Mouse (Mus musculus): Measurements from ENCODE around the gene Trak1. TPM values are rescaled to one million over a fixed set of nuclear protein-coding genes. Genes with fewer than 3 reads are reported as not detected.

Trak1 gene
- polyA plus RNA-seq, 1 experiment from 2014 or later, result 40.3 TPM

- WGBS, result 67% methylated on average over 17 of the region's 17 CpGs
- no peak overlapping the region for H3K4me3 ChIP-seq (ENCODE audit: low read depth, low read length)
- no peaks in the 10 kb centered on the region for H3K27me3 ChIP-seq (replicated peaks; ENCODE audit: control insufficient read depth, insufficient read depth, low read length)
- no peak overlapping the region for H3K4me2 ChIP-seq (ENCODE audit: low read length)
- H3K9me3 ChIP-seq (replicated peaks; ENCODE audit: control insufficient read depth, low read length), result no peaks in the 10 kb centered on the region
- DNase-seq (ENCODE audit: low spot score) (no peak), ATAC-seq (no peak)
- H3K27ac ChIP-seq (ENCODE audit: low read depth, low read length), result no peak overlapping the region; the same call in 1 of the 2 replicates
- H3K9ac ChIP-seq (ENCODE audit: low read length), result no peak overlapping the region
- H3K36me3 ChIP-seq (ENCODE audit: control insufficient read depth, insufficient read depth, low read length), result no peaks in the 10 kb centered on the region
- peaks cover 11% of the 10 kb centered on the region for H3K4me1 ChIP-seq (ENCODE audit: control insufficient read depth, insufficient read depth, low read length)
Observed at GRCm38 (mm10) chr9:121381678-121382297, 84.5 kb downstream of the Trak1 start.

GRCm38 (mm10) chr9:121382568-121382967 lies 85.3 kb downstream of the Trak1 start:
- Histone ChIP-seq H3K36me3 (ENCODE audit: control insufficient read depth, insufficient read depth, low read length) (no peaks in the 10 kb centered on the region), H3K4me1 (ENCODE audit: control insufficient read depth, insufficient read depth, low read length) (peaks cover 11% of the 10 kb centered on the region), H3K4me2 (ENCODE audit: low read length) (no peak overlapping the region), H3K27me3 (replicated peaks; ENCODE audit: control insufficient read depth, insufficient read depth, low read length) (no peaks in the 10 kb centered on the region), H3K9me3 (replicated peaks; ENCODE audit: control insufficient read depth, low read length) (no peaks in the 10 kb centered on the region), H3K27ac (ENCODE audit: low read depth, low read length) (peak overlapping the region; percentile 54; the same call in 1 of the 2 replicates), H3K4me3 (ENCODE audit: low read depth, low read length) (no peak overlapping the region), H3K9ac (ENCODE audit: low read length) (peak overlapping the region; percentile 29; the same call in 1 of the 2 replicates)
- ATAC-seq (no peak), DNase-seq (ENCODE audit: low spot score) (no peak)
- WGBS, result 90% methylated on average over 14 of the region's 14 CpGs

- H3K4me1 ChIP-seq (ENCODE audit: control insufficient read depth, insufficient read depth, low read length), result peaks cover 15% of the 10 kb centered on the region
- no peak overlapping the region for H3K4me3 ChIP-seq (ENCODE audit: low read depth, low read length)
- no peak overlapping the region for H3K9ac ChIP-seq (ENCODE audit: low read length)
- H3K27ac ChIP-seq (ENCODE audit: low read depth, low read length), result peak overlapping the region; percentile 44; the same call in 1 of the 2 replicates
- no peaks in the 10 kb centered on the region for H3K27me3 ChIP-seq (replicated peaks; ENCODE audit: control insufficient read depth, insufficient read depth, low read length)
- H3K4me2 ChIP-seq (ENCODE audit: low read length), result no peak overlapping the region
- ATAC-seq, result 0 out of 2 replicates have a peak, but pooled peaks have one; percentile 24
- H3K36me3 ChIP-seq (ENCODE audit: control insufficient read depth, insufficient read depth, low read length), result no peaks in the 10 kb centered on the region
- DNase-seq (ENCODE audit: low spot score), result no peak
- no peaks in the 10 kb centered on the region for H3K9me3 ChIP-seq (replicated peaks; ENCODE audit: control insufficient read depth, low read length)
- WGBS, result 84% methylated on average over 9 of the region's 9 CpGs
Observed at GRCm38 (mm10) chr9:121383180-121383586, 85.9 kb downstream of the Trak1 start.

- Histone ChIP-seq H3K4me2 (ENCODE audit: low read length) (no peak overlapping the region), H3K27me3 (replicated peaks; ENCODE audit: control insufficient read depth, insufficient read depth, low read length) (no peaks in the 10 kb centered on the region), H3K9me3 (replicated peaks; ENCODE audit: control insufficient read depth, low read length) (no peaks in the 10 kb centered on the region), H3K9ac (ENCODE audit: low read length) (no peak overlapping the region), H3K4me1 (ENCODE audit: control insufficient read depth, insufficient read depth, low read length) (peaks cover 19% of the 10 kb centered on the region), H3K27ac (ENCODE audit: low read depth, low read length) (0 out of 2 replicates have a peak overlapping the region, but pooled peaks have one; percentile 11), H3K4me3 (ENCODE audit: low read depth, low read length) (no peak overlapping the region), H3K36me3 (ENCODE audit: control insufficient read depth, insufficient read depth, low read length) (0 out of 2 replicates have a peak, but pooled peaks cover 4% of the 10 kb centered on the region)
- ATAC-seq (no peak), DNase-seq (ENCODE audit: low spot score) (no peak)
- WGBS, result 78% methylated on average over 7 of the region's 7 CpGs
Observed at GRCm38 (mm10) chr9:121384620-121385019, 87.3 kb downstream of the Trak1 start.

GRCm38 (mm10) chr9:121385091-121385748 lies 87.9 kb downstream of the Trak1 start:
- ATAC-seq, result peak; percentile 31; the same call in 1 of the 2 replicates

GRCm38 (mm10) chr9:121385749-121386350 lies 88.5 kb downstream of the Trak1 start:
- ATAC-seq, result no peak
- Histone ChIP-seq H3K27ac (ENCODE audit: low read depth, low read length) (peak overlapping the region; percentile 79; the same call in 1 of the 2 replicates), H3K27me3 (replicated peaks; ENCODE audit: control insufficient read depth, insufficient read depth, low read length) (no peaks in the 10 kb centered on the region), H3K4me3 (ENCODE audit: low read depth, low read length) (no peak overlapping the region), H3K4me1 (ENCODE audit: control insufficient read depth, insufficient read depth, low read length) (peaks cover 19% of the 10 kb centered on the region), H3K9me3 (replicated peaks; ENCODE audit: control insufficient read depth, low read length) (no peaks in the 10 kb centered on the region), H3K36me3 (ENCODE audit: control insufficient read depth, insufficient read depth, low read length) (0 out of 2 replicates have a peak, but pooled peaks cover 5% of the 10 kb centered on the region), H3K9ac (ENCODE audit: low read length) (peak overlapping the region; percentile 48; the same call in 1 of the 2 replicates), H3K4me2 (ENCODE audit: low read length) (no peak overlapping the region)
- DNase-seq (ENCODE audit: low spot score), result no peak
- WGBS, result 76% methylated on average over 12 of the region's 12 CpGs

More at GRCm38 (mm10) chr9:121385091-121385748, 87.9 kb downstream of the Trak1 start:
- no peaks in the 10 kb centered on the region for H3K27me3 ChIP-seq (replicated peaks; ENCODE audit: control insufficient read depth, insufficient read depth, low read length)
- no peak overlapping the region for H3K4me2 ChIP-seq (ENCODE audit: low read length)
- peak overlapping the region; percentile 79 for H3K27ac ChIP-seq (ENCODE audit: low read depth, low read length)
- 35% methylated on average over 16 of the region's 16 CpGs for WGBS
- H3K4me1 ChIP-seq (ENCODE audit: control insufficient read depth, insufficient read depth, low read length), result peaks cover 19% of the 10 kb centered on the region
- peak overlapping the region; percentile 48; the same call in 1 of the 2 replicates for H3K9ac ChIP-seq (ENCODE audit: low read length)
- H3K4me3 ChIP-seq (ENCODE audit: low read depth, low read length), result no peak overlapping the region
- DNase-seq (ENCODE audit: low spot score), result peak; percentile 81
- no peaks in the 10 kb centered on the region for H3K9me3 ChIP-seq (replicated peaks; ENCODE audit: control insufficient read depth, low read length)
- 0 out of 2 replicates have a peak, but pooled peaks cover 5% of the 10 kb centered on the region for H3K36me3 ChIP-seq (ENCODE audit: control insufficient read depth, insufficient read depth, low read length)

GRCm38 (mm10) chr9:121387539-121388272 lies 90.4 kb downstream of the Trak1 start:
- no peak for DNase-seq (ENCODE audit: low spot score)
- ATAC-seq, result no peak
- Histone ChIP-seq H3K9ac (ENCODE audit: low read length) (no peak overlapping the region), H3K4me3 (ENCODE audit: low read depth, low read length) (no peak overlapping the region), H3K27ac (ENCODE audit: low read depth, low read length) (0 out of 2 replicates have a peak overlapping the region, but pooled peaks have one; percentile 9), H3K36me3 (ENCODE audit: control insufficient read depth, insufficient read depth, low read length) (0 out of 2 replicates have a peak, but pooled peaks cover 5% of the 10 kb centered on the region), H3K4me1 (ENCODE audit: control insufficient read depth, insufficient read depth, low read length) (peaks cover 11% of the 10 kb centered on the region), H3K27me3 (replicated peaks; ENCODE audit: control insufficient read depth, insufficient read depth, low read length) (no peaks in the 10 kb centered on the region), H3K9me3 (replicated peaks; ENCODE audit: control insufficient read depth, low read length) (no peaks in the 10 kb centered on the region), H3K4me2 (ENCODE audit: low read length) (no peak overlapping the region)
- WGBS, result 77% methylated on average over 9 of the region's 9 CpGs

GRCm38 (mm10) chr9:121388273-121388931 lies 91.1 kb downstream of the Trak1 start:
- Histone ChIP-seq H3K36me3 (ENCODE audit: control insufficient read depth, insufficient read depth, low read length) (0 out of 2 replicates have a peak, but pooled peaks cover 5% of the 10 kb centered on the region), H3K9ac (ENCODE audit: low read length) (no peak overlapping the region), H3K27me3 (replicated peaks; ENCODE audit: control insufficient read depth, insufficient read depth, low read length) (no peaks in the 10 kb centered on the region), H3K9me3 (replicated peaks; ENCODE audit: control insufficient read depth, low read length) (no peaks in the 10 kb centered on the region), H3K27ac (ENCODE audit: low read depth, low read length) (0 out of 2 replicates have a peak overlapping the region, but pooled peaks have one; percentile 9), H3K4me1 (ENCODE audit: control insufficient read depth, insufficient read depth, low read length) (peaks cover 11% of the 10 kb centered on the region), H3K4me2 (ENCODE audit: low read length) (no peak overlapping the region), H3K4me3 (ENCODE audit: low read depth, low read length) (no peak overlapping the region)
- 70% methylated on average over 13 of the region's 13 CpGs for whole genome bisulfite sequencing
- DNase-seq (ENCODE audit: low spot score) (no peak), ATAC-seq (no peak)
